1 mouse cellular context compared by ENCODE assay signal in the genomic region with DNA sequence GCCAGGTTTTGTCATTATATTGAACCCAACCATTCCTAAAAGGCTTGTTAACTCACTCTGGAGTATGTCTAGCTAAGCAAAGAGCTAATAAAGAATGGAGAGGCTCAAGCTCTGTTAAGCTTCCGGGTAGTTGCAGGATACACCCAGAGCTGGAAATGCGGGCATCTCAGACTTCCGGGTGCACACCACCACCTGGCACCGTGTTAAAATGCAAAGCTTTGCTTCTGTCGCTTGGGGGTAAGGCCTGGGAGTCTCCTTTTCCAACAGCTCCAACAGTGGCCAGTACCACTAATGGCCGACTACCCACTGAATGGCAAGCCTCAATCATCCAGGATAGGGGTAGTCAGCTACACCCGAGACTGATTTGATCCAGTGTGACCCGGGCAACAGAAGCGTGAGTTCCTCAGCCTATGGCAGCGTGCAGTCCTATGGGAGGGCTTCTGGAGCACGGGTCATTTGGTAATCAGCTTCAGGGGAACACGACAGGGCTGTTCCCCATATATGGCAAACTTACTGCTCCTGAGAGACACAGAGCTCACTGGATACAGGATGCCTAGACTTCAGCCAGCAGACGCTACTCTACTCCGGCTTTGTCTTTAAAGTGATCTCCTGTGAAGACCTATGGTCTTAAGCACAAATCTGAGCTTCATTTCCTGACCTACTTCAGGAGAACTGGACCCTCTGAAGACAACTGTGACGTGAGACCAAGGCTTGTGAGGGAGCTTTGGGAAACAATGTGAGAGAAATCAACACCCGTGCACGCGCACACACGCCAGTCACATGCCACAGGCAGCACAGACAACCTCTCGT.
TF ChIP-seq lines count a peak whose summit lies in the region.

No protein-coding gene starts in this region.

TF ChIP-seq in CH12.LX, 34 proteins besides CTCF, POLR2A, EP300 and RAD21:
- TF ChIP-seq JUND (conservative IDR thresholded peaks at IDR 0.05; ENCODE audit: low read depth, low read length) (no peak), GABPA (IDR thresholded peaks at IDR 0.05; ENCODE audit: insufficient replicate concordance, low read depth, low read length) (no peak), NELFE (IDR thresholded peaks at IDR 0.05; ENCODE audit: low read depth, low read length) (no peak), IRF4 (IDR thresholded peaks at IDR 0.05; ENCODE audit: low read depth, low read length) (no peak), ZNF384 (IDR thresholded peaks at IDR 0.05; ENCODE audit: low read depth, low read length) (no peak)
